Mouse (Mus musculus): ENCODE results near the gene Kctd19. TPM values are rescaled to one million over a fixed set of nuclear protein-coding genes. Genes with fewer than 3 reads are reported as not detected.

Gene Kctd19
- total RNA-seq, 2 experiments from 2014 or later, result not detected

DNA sequence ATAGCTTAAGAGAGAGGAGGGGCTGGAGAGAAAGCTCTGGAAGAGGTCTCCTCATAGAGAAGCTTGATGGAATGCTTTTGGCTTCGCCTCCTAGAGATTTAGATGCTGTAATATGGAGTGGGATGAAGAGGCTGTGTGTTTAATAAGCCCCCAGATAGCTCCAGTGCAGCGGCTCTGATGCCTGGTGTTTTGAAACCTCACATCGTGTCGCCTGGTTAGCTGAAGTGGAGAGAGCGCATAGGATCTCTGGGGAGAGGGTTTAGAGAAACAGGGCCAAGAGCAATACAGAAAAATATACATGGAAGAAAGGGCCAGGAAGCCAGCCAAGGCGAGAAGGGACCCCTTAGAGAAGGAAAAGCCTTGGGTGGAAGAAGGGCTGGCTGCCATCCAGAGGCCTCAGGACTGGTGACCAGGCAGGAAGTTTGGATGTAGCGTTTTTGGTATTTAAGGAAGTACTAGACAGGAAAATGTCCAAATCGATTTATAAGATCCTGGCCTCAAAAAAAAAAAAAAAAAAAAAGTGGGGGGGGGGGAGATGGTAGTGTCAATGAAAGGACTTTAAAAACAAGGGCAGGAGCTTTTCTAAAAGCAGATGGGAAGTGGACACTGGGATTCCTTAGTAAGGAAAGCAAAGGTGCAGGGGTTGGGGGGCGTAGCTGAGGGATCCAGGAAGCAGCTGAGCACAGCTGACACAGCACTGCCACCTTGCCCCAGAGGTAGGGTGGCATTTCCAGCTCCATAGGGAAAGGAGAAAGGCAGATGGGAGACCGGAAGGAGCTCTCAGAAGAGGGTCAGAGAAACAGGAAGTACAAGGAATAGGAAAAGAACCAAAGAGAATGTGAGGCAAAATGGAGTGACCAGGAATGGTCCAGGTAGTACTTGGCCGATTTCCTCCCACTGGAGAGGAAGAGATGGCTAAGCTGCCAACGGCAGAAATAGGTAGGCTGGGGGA, 51.3 kb downstream of the Kctd19 start:
- intact Hi-C loops (cut with DNase I), result loop anchor here (10.0 kb wide), 1 partner anchor 113 kb away; the partner anchor contains the start of gene Tppp3
- peak; percentile 46 for DNase-seq

DNA sequence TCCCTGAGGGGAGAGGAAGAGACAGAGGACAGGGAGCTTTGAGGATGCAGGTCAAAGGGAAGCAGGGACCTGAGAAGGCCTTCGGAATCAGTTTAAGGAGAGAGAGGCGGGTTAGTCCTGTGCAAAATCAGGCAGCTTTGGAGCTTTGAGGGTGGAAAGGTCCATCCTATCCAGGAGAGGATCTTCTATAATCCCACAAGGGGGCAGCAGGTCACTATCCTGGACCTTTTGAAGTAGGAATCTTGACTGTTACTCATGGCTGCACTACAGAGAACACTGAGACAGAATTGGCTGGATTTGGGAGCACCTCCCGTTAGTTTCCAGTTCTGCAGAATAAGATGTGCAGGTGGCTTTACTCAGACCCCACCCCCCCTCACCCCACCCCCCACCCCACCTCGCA, 53.7 kb downstream of the Kctd19 start:
- intact Hi-C loops (cut with DNase I), result loop anchor here (10.0 kb wide), 1 partner anchor 115 kb away; the partner anchor contains the start of gene Tppp3
- DNase-seq, result no peak

DNA sequence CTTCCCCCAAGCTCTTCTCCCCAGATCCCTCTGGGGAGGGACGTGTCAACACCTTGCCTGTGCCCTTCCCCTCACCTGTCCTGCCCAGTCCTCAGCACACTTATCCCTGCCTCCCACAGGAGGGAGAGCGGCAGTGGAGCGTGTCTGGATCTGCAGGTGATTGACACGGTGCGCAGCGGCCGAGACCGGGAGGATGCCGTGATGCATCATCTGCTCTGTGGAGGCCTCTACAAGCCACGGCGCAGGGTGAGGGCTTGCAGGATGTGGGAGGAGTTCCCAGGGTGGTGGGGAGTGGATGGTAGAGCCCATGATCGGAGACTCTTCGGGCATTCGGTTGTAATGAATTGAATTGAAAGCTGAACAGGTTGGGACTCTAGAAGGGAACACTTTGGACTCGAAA, 54.1 kb downstream of the Kctd19 start:
- intact Hi-C loops (cut with DNase I), result no loop called here
- DNase-seq, result no peak

DNA sequence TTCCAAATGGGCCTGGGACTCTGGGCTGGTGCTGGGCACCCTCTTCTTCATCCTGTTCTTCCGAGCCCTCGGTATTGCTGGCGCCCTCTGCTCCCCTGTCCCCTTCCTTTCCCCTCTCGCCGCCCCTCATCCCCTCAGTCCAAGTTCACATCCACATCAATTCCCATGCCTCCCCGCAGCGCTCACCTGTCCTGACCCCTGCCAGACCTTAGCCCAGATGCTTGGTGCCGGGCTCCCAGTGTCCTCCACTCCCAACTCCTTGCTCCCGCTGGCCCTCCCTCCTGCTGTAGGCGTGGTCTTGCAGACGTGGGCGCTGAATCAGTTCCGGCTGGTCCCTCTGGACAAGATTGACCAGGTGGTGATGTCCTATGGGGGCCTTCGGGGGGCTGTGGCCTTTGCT, 56.6 kb downstream of the Kctd19 start:
- intact Hi-C loops (cut with DNase I), result no loop called here

DNA sequence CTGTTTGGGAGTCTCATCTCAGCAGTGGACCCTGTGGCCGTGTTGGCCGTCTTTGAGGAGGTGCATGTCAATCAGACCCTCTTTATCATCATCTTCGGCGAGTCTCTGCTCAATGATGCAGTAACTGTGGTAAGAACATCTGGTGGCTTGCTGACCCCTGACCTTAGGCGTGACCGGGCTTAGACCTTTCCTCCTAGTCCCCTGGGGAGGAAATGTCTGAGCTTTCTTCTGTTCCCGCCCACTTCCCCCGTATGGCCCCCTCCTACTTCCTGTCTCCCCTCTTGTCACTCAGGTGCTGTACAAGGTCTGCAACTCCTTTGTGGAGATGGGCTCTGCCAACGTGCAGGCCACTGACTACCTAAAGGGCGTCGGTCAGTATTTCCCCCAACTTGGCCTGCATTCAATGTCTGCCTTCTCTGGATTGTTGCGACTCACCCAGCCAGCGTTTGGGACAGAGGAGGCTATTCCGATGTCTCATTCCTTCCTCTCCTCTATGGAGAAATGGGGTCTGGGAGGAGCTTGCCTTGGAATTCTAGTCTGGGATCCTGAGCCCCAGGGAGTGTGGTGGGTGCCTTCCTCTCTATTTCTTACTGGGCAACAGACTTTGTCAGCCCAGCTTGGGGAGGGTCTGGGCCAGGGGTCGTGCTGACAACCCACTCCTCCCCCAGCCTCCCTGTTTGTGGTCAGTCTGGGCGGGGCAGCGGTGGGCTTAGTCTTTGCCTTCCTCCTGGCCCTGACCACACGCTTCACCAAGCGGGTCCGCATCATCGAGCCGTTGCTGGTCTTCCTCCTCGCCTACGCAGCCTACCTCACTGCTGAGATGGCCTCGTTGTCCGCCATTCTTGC, 57.9 kb downstream of the Kctd19 start:
- intact Hi-C loops (cut with DNase I), result no loop called here
- no peak for DNase-seq

More for the DNA sequence above, 56.6 kb downstream of the Kctd19 start:
- no peak for DNase-seq

DNA sequence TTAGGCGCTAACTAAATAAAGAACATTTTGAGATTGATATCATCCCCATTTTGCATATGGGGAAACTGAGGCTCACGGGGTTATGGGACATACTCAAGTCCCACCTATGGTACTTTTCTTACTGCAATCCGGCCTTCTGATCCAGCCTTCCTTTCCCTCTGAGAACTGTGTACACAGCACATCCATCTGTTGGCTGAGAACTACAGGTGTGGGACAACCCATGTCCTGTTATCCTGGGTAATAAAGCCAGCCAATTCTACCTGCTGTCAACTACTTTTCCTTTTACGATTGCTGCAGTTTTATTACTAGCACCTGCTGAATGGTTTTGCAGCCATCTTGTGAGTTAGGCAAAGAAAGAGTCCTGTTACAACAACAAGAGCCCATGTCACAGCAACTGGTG, 58.8 kb downstream of the Kctd19 start:
- intact Hi-C loops (cut with DNase I), result no loop called here
- DNase-seq, result no peak

DNA sequence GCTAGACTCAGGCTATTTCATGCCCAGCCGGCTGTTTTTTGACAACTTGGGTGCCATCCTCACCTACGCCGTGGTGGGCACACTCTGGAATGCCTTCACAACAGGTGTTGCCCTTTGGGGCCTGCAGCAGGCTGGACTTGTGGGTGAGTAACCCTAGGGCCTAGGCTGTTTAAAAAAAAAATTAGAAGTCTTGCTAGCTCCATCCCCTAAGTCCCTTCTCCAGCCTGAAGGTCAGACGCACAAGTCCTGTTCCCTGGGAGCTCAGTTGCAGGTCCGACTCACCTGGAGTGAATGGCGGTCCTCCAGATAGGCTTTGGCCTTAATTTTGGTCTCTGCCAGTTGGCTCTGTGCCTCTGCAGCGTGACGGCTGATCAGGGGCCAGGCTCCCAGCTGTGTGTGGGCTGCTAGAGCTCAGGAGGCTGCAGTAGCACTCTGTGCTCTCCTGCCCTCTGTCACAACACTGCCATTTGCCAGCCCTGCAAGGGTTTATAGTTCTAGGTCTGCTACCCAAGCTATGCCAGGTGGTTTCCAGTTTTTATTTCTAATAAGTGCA, 59.6 kb downstream of the Kctd19 start:
- DNase-seq, result peak; percentile 45
- intact Hi-C loops (cut with DNase I), result no loop called here

DNA sequence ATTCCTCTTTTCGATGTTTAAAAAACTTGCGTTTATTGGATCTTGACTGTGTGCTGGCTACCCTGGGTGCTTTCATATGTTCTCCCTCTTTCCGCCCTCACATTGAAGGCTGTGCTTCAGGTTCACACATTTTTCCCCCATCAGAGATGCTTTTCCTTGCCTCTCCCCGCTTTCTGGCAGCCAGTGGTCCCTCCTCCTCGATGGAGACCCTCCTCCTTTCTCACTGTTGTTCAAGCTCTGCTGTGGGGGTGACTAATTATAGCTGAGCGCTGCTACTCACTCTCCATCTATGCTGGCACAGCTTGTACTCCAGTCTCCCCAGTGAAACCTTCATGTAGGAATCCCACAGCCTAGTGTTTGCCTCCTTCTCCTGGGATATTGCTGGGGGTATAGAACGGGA, 63.1 kb downstream of the Kctd19 start:
- intact Hi-C loops (cut with DNase I), result no loop called here
- DNase-seq, result no peak

DNA sequence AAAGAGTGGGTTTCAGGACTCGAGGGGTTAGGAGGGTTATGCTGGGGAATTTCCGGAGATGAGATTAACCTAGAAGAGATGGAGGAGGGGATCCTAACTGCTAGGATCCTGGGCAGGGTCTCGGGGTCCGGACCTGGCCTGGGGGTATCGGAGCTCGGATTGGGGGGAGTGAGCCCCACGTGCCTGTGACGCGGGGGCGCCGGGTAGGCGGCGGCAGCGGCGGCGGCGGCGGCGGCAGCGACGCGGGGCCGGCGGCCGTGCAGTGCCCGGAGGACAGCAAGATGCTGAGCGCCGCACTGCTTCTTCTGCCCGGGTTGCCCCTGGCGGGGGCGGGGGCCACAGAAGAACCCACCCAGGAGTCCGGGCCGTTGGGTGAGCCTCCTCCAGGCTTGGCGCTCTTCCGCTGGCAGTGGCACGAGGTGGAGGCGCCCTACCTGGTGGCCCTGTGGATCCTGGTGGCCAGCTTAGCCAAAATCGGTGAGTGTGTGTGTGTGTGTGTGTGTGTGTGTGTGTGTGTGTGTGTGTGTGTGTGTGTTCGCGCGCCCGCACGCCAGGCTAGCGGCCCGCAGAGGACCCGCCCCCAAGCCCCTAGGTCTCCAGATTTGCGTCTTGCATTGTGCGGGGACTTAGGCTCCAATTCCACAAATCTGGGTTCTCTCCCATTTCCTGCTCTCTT, 64.1 kb downstream of the Kctd19 start:
- DNase-seq, result peak; percentile 57
- intact Hi-C loops (cut with DNase I), result no loop called here

DNA sequence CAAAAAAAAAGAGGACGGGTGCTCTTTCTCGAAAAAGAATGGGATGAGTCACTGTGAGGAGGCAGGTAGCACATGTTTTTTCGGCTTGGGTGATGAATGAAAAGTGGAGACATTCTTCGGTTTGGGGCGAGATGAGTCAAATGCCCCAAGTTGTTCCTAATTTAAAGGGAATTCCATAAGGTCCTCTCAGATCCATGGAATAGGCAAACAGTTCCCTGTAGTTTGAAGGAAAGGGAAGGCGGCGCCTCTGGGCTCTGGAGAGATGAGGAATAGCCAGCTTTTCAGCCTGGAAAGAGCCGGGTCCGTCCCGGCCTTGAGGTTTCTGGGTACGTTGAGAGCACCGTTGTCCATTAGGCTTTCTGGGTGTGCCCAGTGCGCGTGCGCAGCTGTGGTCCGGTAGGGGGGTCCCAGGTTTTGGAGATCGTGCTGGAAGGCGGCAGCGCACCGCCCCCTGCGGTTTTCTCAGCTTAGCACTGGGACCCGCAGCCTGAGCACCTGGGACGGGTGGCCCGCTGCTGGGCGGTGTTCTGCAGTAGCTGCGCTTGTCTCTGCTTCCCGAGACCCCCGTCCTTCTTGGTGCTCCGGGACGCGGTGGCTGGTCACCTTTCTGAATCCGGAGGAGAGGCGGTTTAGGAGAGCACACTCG, 64.7 kb downstream of the Kctd19 start, which contains the start of gene Slc9a5:
Gene Slc9a5 (plus strand): TSS at position 394 of the 646 bp plus-strand sequence.
- DNase-seq, result peak; percentile 78
- intact Hi-C loops (cut with DNase I), result no loop called here

DNA sequence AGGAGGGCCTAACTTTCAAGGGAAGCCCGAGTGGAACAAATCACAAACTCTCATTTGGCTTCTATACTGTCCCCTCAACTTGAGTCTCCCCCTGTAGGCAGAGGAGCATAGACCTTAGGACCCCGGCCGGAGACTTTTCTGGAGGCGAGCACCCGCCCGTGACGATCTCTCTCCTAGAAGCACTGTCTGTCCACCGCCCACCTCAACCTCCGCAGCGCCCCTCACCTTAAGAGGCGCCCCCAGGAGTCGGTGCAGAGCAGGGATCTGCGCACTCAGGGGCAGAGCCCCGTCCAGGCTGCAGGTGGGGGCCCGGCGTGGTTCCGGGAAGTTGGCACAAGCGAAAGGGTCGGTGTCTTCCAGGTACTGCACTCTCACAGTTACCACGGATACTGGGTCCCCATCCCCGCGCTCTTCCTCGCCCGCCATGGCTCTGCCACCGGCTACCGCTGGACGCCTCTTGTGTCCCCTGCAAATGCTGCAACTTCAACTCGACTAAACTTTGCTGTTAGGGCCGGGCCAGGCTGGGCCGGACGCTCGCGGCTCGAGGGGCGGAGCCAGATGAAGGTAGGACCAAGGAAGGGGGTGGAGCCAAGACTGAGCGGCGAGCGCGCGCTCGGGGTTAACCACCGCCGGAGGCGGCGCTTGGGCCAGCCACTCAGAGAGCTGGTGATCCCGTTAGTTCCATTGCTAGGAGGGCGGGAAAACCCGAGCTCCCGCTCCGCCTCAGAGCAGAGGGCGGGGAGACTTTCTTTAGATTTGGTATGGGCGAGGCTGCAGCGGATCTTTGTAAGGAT, 65.7 kb downstream of the Kctd19 start, which contains the start of gene Fhod1:
Gene Fhod1 (minus strand): TSS at position 526 of the 794 bp plus-strand sequence.
- intact Hi-C loops (cut with DNase I), result no loop called here
- DNase-seq, result peak; percentile 94

DNA sequence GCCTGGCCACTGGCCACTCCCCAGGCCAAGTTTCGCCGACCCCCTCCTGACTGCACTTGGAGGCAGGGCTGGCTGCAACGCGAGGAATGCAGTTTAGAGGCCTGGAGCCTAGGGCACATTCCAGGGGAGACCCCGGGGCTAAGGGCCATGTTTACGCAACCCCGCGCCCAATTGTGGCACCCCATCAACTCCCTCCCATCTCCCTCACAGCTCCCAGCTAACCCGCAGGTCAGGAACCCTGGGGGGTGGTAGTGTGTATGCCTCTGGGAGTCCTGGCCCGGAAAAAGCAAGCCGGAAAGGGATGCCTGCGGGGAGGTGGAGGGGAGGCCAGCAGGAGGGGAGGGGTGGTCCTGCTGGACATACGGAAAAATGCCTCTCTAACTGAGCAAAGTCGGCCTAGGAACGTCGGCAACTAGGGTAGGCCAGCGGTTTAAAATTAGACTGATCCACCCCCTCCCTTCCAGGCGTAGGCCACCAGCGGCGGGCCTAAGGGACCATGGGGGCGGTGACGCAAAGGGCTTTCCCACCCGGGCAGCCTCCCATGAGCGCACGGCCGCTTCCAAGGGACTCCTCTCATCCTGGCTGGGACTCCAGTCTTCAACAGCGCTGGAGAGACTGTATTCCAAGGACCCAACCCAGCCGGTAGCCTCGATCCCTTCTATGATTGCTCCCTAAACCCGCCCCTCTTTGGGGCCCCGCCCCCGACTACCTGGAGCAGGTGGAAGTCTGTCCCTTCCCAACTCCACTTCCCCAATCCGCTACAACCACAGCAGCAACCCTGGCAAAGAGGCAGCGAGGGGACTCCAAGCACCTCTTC, 66.5 kb downstream of the Kctd19 start:
- intact Hi-C loops (cut with DNase I), result no loop called here
- peak; percentile 29 for DNase-seq

DNA sequence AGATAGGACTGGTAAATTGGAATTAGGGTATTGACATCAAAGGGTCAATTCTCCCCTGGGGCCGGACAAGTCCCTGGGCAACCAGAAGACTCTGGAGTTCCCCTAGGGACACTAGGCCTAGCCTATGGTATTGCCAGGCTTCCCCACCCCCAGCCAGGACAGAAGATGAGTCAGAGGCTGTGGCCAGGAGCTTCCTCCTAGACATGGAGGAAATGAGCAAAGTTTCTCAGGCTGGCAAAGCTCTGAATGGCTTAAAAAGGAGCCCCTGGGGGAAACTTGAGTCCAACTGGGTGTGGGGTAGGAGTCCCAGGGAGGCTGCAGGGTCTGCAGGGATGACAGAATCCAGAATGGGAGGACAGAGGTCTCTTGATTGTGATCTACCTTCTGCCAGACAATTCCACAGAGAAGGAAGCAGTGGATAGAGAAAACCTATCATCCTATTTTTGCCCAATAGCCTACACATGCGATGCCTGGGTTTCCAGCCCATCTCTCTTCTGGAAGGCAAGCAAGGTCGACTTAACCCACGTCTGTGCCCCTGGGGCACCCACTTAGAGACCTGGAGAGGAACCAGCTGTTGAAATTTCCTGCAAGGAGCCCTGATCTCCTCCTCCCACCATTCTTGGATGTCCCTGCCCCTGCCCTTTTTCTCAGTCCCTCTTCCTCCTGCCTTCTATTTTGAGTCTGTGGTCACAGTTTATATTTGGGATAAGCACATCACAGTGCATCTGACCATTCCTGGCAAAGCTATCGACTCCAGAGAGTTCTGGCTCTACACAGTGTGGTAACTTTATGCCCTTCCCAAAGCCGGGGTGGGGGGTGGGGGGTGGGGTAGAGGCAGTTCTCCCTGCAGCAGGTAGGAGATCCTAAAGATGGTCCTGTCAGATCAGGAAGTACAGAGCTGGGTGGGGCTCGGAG, 68.0 kb downstream of the Kctd19 start:
- DNase-seq, result no peak
- intact Hi-C loops (cut with DNase I), result no loop called here

DNA sequence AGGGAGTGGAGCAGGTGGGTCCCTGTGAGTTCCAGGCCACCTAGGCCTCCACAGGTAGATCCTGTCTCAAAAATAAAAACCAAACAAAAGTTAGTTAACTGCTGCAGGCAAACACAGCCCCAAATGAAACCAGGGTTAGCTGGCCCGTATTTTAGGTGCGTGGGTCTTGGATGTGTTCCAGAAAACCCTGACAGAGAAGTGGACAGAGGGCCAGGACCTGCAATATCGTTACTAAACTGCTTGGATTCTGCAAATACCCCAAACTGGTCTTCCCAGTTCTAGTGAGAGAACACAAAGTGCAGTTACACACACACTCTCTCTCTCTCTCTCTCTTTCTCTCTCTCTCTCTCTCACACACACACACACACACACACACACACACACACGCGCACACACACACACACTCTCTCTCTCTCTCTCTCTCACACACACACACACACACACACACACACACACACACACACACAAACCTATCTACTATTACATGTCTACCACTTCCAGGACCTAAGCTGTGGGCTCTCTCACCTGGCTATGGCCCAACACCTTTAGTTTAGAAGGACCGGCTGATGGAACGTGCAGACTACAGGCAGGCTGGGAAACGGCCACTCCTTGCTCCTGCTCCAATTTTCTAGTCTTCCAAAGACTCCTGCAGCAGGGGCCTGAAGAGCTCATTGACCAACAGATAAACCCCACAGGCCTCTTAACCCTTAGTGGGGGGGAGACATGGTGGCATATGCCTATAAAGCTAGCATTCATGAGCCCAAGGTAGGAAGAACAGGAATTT, 69.3 kb downstream of the Kctd19 start:
- DNase-seq, result no peak
- intact Hi-C loops (cut with DNase I), result no loop called here

DNA sequence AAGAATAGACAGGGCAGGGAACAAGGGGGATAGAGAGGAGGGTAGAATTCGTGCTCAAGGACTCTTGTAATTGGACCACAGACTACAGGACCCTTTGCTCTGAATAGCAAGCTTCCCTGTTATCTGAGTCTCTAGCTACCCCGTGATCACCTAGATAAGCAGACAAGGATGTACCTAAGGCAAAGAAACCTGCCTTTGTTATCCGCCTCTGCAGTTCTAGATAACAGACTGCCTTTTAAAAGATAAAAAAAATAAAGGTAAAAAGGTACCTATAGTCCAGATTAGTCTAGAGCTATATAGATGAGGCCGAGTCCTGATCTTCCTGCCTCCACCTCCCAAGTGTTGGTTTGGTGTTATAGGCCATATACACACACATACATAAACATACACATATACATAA, 70.5 kb downstream of the Kctd19 start:
- intact Hi-C loops (cut with DNase I), result no loop called here
- DNase-seq, result no peak

DNA sequence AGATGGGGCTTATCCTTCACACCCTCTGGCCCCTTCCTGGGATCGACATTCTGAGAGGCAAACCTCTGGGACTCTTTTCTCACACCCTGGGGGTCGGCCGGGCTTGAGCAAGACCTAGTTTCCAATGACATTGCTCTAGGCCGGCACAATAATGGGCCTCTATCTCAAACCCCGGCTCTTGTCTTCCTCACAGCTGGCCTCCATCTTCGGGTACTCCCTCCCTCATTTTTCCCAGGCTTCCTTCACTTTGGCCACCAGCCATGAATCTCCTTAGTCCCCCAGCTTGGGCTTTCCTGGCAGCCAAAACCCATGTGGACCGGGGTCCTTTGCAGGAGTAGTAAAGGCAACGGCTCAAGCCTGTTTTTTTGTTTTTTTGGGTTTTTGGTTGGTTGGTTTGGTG, 71.9 kb downstream of the Kctd19 start:
- intact Hi-C loops (cut with DNase I), result no loop called here
- DNase-seq, result peak; percentile 31
